Mouse (Mus musculus): ENCODE results near the gene Raet1e. TPM values are rescaled to one million over a fixed set of nuclear protein-coding genes. Genes with fewer than 3 reads are reported as not detected.
"Not testable (repeated sequence)": the region's sequence is repeated elsewhere in the genome, so short reads cannot be mapped to it uniquely, and the experiment has no call there.

Raet1e gene
- polyA plus RNA-seq, 1 experiment from 2014 or later, result 1.0 TPM

GRCm38 (mm10) chr10:22154871-22155799 lies 3.2 kb upstream of the Raet1e start:
- Histone ChIP-seq H3K4me3 (ENCODE audit: low read depth, low read length) (no peak overlapping the region), H3K9me3 (ENCODE audit: control insufficient read depth) (no peaks in the 10 kb centered on the region), H3K27ac (ENCODE audit: low read depth, low read length) (no peak overlapping the region), H3K36me3 (ENCODE audit: control insufficient read depth, insufficient read depth) (no peaks in the 10 kb centered on the region), H3K4me2 (replicated peaks; ENCODE audit: low read depth) (no peak overlapping the region), H3K4me1 (replicated peaks; ENCODE audit: control insufficient read depth, insufficient read depth, low read length) (no peaks in the 10 kb centered on the region), H3K27me3 (replicated peaks; ENCODE audit: control insufficient read depth, insufficient read depth, low read length) (peaks cover 68% of the 10 kb centered on the region), H3K9ac (ENCODE audit: low read depth, low read length) (no peak overlapping the region)
- ATAC-seq, result no peak
- TF ChIP-seq CTCF (IDR thresholded peaks at IDR 0.05; ENCODE audit: low read depth), result no peak
- WGBS, result 43% methylated on average over 3 of the region's 3 CpGs

GRCm38 (mm10) chr10:22159131-22159561 lies 777 bp downstream of the Raet1e start:
- 2% methylated on average over 24 of the region's 24 CpGs for WGBS
- peak overlapping the region; percentile 68 for H3K4me2 ChIP-seq (replicated peaks; ENCODE audit: low read depth)
- no peaks in the 10 kb centered on the region for H3K4me1 ChIP-seq (replicated peaks; ENCODE audit: control insufficient read depth, insufficient read depth, low read length)
- ATAC-seq, result 0 out of 2 replicates have a peak, but pooled peaks have one; percentile 19
- peaks cover 56% of the 10 kb centered on the region for H3K27me3 ChIP-seq (replicated peaks; ENCODE audit: control insufficient read depth, insufficient read depth, low read length)
- H3K36me3 ChIP-seq (ENCODE audit: control insufficient read depth, insufficient read depth), result no peaks in the 10 kb centered on the region
- H3K9ac ChIP-seq (ENCODE audit: low read depth, low read length), result no peak overlapping the region
- H3K27ac ChIP-seq (ENCODE audit: low read depth, low read length), result no peak overlapping the region
- H3K9me3 ChIP-seq (ENCODE audit: control insufficient read depth), result no peaks in the 10 kb centered on the region
- no peak for TF ChIP-seq CTCF (IDR thresholded peaks at IDR 0.05; ENCODE audit: low read depth)
- peak overlapping the region; percentile 38; the same call in 1 of the 2 replicates for H3K4me3 ChIP-seq (ENCODE audit: low read depth, low read length)

GRCm38 (mm10) chr10:22159581-22160140 lies 1.3 kb downstream of the Raet1e start:
- Histone ChIP-seq H3K4me2 (replicated peaks; ENCODE audit: low read depth) (no peak overlapping the region), H3K27me3 (replicated peaks; ENCODE audit: control insufficient read depth, insufficient read depth, low read length) (peaks cover 52% of the 10 kb centered on the region), H3K27ac (ENCODE audit: low read depth, low read length) (no peak overlapping the region), H3K36me3 (ENCODE audit: control insufficient read depth, insufficient read depth) (no peaks in the 10 kb centered on the region), H3K9ac (ENCODE audit: low read depth, low read length) (no peak overlapping the region), H3K9me3 (ENCODE audit: control insufficient read depth) (no peaks in the 10 kb centered on the region), H3K4me3 (ENCODE audit: low read depth, low read length) (no peak overlapping the region), H3K4me1 (replicated peaks; ENCODE audit: control insufficient read depth, insufficient read depth, low read length) (no peaks in the 10 kb centered on the region)
- 23% methylated on average over 23 of the region's 23 CpGs for WGBS
- no peak for TF ChIP-seq CTCF (IDR thresholded peaks at IDR 0.05; ENCODE audit: low read depth)
- ATAC-seq, result no peak

GRCm38 (mm10) chr10:22163279-22163678 lies 4.9 kb downstream of the Raet1e start:
- Histone ChIP-seq H3K27me3 (replicated peaks; ENCODE audit: control insufficient read depth, insufficient read depth, low read length) (peaks cover 20% of the 10 kb centered on the region), H3K4me2 (replicated peaks; ENCODE audit: low read depth) (peak overlapping the region; percentile 45)
- H3K9ac ChIP-seq (ENCODE audit: low read depth, low read length); H3K4me3 ChIP-seq (ENCODE audit: low read depth, low read length); H3K27ac ChIP-seq (ENCODE audit: low read depth, low read length); H3K4me1 ChIP-seq (replicated peaks; ENCODE audit: control insufficient read depth, insufficient read depth, low read length); H3K9me3 ChIP-seq (ENCODE audit: control insufficient read depth); ATAC-seq; H3K36me3 ChIP-seq (ENCODE audit: control insufficient read depth, insufficient read depth): not testable (repeated sequence)
- WGBS, result 11% methylated on average over 9 of the region's 9 CpGs

GRCm38 (mm10) chr10:22163705-22164583 lies 5.6 kb downstream of the Raet1e start:
- not testable (repeated sequence) for H3K27ac ChIP-seq (ENCODE audit: low read depth, low read length); H3K9ac ChIP-seq (ENCODE audit: low read depth, low read length); ATAC-seq; H3K36me3 ChIP-seq (ENCODE audit: control insufficient read depth, insufficient read depth); H3K4me1 ChIP-seq (replicated peaks; ENCODE audit: control insufficient read depth, insufficient read depth, low read length); H3K4me3 ChIP-seq (ENCODE audit: low read depth, low read length); H3K9me3 ChIP-seq (ENCODE audit: control insufficient read depth)
- 35% methylated on average over 13 of the region's 16 CpGs for WGBS
- peaks cover 13% of the 10 kb centered on the region for H3K27me3 ChIP-seq (replicated peaks; ENCODE audit: control insufficient read depth, insufficient read depth, low read length)
- peak; percentile 70 for TF ChIP-seq CTCF (IDR thresholded peaks at IDR 0.05; ENCODE audit: low read depth)
- peak overlapping the region; percentile 45 for H3K4me2 ChIP-seq (replicated peaks; ENCODE audit: low read depth)

- not testable (repeated sequence) for H3K4me2 ChIP-seq (replicated peaks; ENCODE audit: low read depth); H3K9me3 ChIP-seq (ENCODE audit: control insufficient read depth); ATAC-seq; H3K36me3 ChIP-seq (ENCODE audit: control insufficient read depth, insufficient read depth); H3K9ac ChIP-seq (ENCODE audit: low read depth, low read length); H3K27ac ChIP-seq (ENCODE audit: low read depth, low read length); H3K27me3 ChIP-seq (replicated peaks; ENCODE audit: control insufficient read depth, insufficient read depth, low read length); H3K4me3 ChIP-seq (ENCODE audit: low read depth, low read length); H3K4me1 ChIP-seq (replicated peaks; ENCODE audit: control insufficient read depth, insufficient read depth, low read length)
- 81% methylated on average over 5 of the region's 5 CpGs for WGBS
Observed at GRCm38 (mm10) chr10:22165328-22166003, 7.1 kb downstream of the Raet1e start.

GRCm38 (mm10) chr10:22166025-22166424 lies 7.7 kb downstream of the Raet1e start:
- H3K9me3 ChIP-seq (ENCODE audit: control insufficient read depth); H3K4me3 ChIP-seq (ENCODE audit: low read depth, low read length); H3K4me2 ChIP-seq (replicated peaks; ENCODE audit: low read depth); H3K36me3 ChIP-seq (ENCODE audit: control insufficient read depth, insufficient read depth); ATAC-seq; H3K9ac ChIP-seq (ENCODE audit: low read depth, low read length); H3K27ac ChIP-seq (ENCODE audit: low read depth, low read length); H3K27me3 ChIP-seq (replicated peaks; ENCODE audit: control insufficient read depth, insufficient read depth, low read length); H3K4me1 ChIP-seq (replicated peaks; ENCODE audit: control insufficient read depth, insufficient read depth, low read length): not testable (repeated sequence)
- 58% methylated on average over 2 of the region's 2 CpGs for WGBS

- H3K27me3 ChIP-seq (replicated peaks; ENCODE audit: control insufficient read depth, insufficient read depth, low read length); H3K9ac ChIP-seq (ENCODE audit: low read depth, low read length); ATAC-seq; H3K36me3 ChIP-seq (ENCODE audit: control insufficient read depth, insufficient read depth); H3K4me1 ChIP-seq (replicated peaks; ENCODE audit: control insufficient read depth, insufficient read depth, low read length); H3K9me3 ChIP-seq (ENCODE audit: control insufficient read depth); H3K4me2 ChIP-seq (replicated peaks; ENCODE audit: low read depth); H3K27ac ChIP-seq (ENCODE audit: low read depth, low read length); H3K4me3 ChIP-seq (ENCODE audit: low read depth, low read length): not testable (repeated sequence)
- WGBS, result 81% methylated on average over 1 of the region's 1 CpGs
Observed at GRCm38 (mm10) chr10:22167061-22167460, 8.7 kb downstream of the Raet1e start.

Data from intestine, postnatal 0 days (tissue).